Mouse (Mus musculus): Measurements from ENCODE around the gene Pla2g4e.
A peak's percentile ranks its signal among the peaks of the same experiment; 100 is the strongest.

The Pla2g4e gene

GRCm38 (mm10) chr2:120153586-120154360, 91.4 kb downstream of the Pla2g4e start:
- DNase-seq: no peak

GRCm38 (mm10) chr2:120150571-120150970, 94.6 kb downstream of the Pla2g4e start:
- no peak for DNase-seq

- no peak for DNase-seq
Measured at GRCm38 (mm10) chr2:120149634-120150033, 95.5 kb downstream of the Pla2g4e start.

- DNase-seq: no peak
Measured at GRCm38 (mm10) chr2:120147999-120148398, 97.1 kb downstream of the Pla2g4e start.

DNA sequence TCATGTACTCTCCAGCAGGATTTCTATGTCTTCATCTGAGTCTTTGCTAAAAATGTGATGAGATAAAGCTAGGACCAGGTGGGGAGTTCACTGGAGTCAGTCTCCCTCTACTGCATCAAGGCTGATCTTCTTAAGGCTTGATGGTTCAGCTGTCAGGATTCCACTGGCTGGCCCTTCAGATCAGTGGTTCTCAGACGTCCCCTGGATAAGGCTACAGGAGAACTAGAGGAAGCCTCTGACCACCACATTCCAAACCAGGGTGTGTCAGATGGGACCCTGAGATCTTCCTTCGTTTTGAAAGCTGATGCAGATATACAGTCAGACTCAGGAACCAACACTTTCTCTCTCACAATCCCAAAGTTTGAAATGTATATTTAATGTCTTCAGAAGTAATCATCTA, 97.8 kb downstream of the Pla2g4e start:
- DNase-seq: no peak

DNA sequence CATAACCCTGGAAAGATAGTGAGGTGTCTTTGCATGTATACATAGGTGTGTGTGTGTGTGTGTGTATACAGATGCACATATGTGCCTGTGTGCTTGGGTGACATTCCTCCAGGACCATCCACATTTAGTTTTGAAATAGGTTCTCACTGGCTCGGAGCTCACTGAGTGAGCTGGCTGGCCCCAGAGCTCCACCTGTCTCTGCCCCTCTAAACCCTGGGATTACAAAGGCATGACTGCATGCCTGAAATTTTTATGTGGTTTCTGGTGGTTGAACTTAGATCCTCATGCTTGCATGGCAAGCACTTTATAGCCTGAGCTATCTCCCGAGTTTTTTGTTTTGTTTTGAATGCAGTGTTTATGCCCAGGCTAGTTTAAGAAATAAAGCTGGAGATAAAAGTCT, 98.6 kb downstream of the Pla2g4e start:
- DNase-seq: no peak

GRCm38 (mm10) chr2:120144390-120144789, 100.7 kb downstream of the Pla2g4e start:
- no peak for DNase-seq

DNA sequence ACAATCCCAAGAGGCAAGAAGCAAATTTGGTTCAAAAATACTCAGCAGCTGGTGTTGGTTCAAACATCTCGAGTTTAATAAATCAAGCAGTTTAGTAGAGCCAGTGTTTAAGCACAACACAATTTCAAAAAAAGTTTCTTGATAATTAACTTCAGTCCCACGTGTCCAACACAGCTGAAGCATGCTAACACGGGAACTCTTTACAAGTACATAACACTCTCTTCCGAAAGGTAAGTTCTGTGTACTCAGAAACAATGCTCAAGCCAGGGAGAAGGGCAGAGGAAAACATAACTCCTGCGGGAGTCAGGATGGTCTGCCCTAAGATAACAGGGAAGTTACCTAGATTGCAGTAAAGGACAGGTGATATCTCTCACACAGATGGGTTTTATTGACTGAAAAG, 102.8 kb downstream of the Pla2g4e start:
- no peak for DNase-seq

GRCm38 (mm10) chr2:120141671-120142070, 103.5 kb downstream of the Pla2g4e start:
- DNase-seq: no peak

GRCm38 (mm10) chr2:120140326-120140725, 104.8 kb downstream of the Pla2g4e start:
- DNase-seq: no peak

DNA sequence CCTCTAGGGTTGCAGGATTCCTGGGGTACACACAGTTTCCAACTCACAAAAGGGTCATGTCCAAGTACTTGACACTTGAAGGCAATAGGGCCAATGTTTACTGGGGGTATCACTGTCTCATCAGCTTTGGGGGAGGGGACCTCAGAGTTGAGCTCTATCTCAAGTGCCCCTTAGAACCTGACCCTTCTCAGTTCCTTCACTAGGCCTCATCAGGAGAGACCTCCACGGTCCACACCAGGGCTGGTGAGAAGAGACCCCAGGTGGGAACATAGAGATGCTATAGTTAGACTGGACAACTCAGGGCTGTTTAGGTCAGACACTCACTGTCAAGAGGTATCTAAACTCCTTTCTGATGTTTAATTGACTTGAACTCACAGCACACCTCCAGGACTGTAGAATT, 106.0 kb downstream of the Pla2g4e start:
- DNase-seq: no peak

DNA sequence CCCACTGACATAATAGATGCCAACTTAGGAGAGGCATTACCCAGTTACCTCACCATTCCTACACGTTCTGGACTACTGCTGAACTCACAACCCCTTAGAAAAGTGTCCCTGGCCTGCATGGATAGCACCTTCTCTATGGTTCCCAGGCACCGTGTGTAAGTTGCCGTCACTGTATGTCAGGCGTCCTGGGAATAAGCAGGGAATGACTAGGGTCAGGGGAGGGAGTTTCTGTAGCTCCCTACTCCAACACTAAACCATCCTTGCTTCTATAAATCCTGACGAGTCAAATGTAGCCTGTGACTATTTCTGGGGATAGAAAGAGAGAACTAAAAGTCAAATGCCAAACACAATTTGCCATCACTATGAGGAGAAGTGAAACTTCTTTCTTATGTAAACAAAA, 107.9 kb downstream of the Pla2g4e start:
- no peak for DNase-seq

GRCm38 (mm10) chr2:120134453-120135075, 110.6 kb downstream of the Pla2g4e start:
- DNase-seq: no peak

- DNase-seq: no peak
Measured at GRCm38 (mm10) chr2:120131881-120132280, 113.3 kb downstream of the Pla2g4e start.

- no peak for DNase-seq
Measured at GRCm38 (mm10) chr2:120129252-120129908, 115.8 kb downstream of the Pla2g4e start.

GRCm38 (mm10) chr2:120128611-120129051, 116.5 kb downstream of the Pla2g4e start:
- peak; percentile 47 to 67 for DNase-seq

DNA sequence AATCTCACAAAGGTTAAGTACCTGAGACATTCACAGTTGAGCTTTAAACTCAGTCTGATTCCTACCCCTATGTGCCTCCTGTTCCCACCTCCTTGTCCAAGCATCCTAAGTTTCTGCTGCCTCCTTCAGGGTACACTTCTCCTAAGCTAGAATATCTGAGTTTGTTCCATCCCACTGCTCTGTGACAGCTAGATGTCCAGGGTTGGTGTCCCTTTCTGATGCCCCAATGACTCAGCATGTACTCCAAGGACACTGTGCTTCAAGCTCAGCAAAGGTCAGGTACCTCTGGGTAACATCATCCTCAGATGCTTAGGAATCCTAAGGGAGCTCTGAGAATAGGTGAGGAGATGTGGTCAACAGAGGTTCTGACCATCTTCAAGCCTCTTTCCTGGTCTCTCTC, 117.1 kb downstream of the Pla2g4e start:
- no peak for DNase-seq

DNA sequence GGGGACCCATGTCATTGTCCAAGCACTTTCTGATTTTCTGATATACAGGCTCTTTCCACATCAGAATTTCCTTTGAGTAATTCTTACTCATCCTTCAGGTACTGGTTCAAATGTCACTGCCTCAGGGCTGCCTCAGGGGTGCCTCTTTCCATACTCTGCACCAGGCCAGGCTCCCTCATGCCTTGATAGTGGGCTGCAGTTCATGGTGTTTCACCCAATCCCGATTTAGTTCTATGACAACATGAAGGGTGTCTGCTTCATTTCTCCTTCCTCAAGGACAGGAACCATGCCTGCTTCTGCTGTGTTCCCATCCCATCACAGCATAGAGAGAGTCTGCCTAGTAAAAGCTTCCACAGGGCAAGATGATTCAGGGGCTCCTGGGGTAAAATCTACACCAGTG, 118.2 kb downstream of the Pla2g4e start:
- DNase-seq: no peak

DNA sequence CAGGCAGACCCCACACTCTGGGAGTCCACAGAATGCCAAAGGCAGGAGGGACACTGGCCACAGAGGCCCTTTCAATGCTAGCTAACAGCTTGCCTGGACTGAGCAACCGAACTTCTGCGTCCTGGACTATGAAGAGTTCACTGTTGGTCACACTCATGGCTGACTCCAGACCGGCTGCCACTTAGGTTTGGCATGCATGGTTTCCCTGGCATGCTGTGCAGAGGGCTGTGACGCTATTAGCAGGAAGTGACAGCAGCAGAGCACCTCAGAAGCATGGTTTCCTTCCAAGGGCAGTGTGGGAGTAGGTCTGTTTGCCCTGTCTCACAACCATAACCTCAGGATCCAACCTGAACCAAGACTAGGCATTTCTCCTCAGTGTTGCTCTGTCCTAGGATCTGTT, 118.7 kb downstream of the Pla2g4e start:
- no peak for DNase-seq

- DNase-seq: no peak
Measured at GRCm38 (mm10) chr2:120125461-120125860, 119.7 kb downstream of the Pla2g4e start.

- no peak for DNase-seq
Measured at GRCm38 (mm10) chr2:120124946-120125345, 120.2 kb downstream of the Pla2g4e start.

- DNase-seq: no peak
Measured at GRCm38 (mm10) chr2:120124096-120124495, 121.0 kb downstream of the Pla2g4e start.

DNA sequence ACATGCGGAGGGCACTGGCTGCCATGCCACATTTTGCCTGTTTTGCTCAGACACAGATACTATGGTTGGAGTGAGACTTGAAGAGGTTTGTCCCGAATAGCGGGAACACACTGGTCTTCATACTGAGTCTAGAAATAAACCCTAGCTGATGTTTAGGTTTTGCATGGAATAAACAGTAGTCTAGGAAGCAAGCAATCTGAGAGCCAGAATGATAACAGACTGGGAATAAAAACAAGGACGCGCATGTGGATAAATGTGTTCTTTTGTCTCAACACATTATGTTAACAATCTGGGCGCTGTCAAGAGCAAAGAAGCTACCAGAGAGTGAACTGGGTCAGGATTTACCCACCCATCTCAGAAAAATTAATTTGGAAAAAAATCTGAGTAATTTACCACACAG, 122.2 kb downstream of the Pla2g4e start:
- DNase-seq: no peak

- DNase-seq: no peak
Measured at GRCm38 (mm10) chr2:120117346-120117745, 127.8 kb downstream of the Pla2g4e start.

Data from kidney, adult 8-10 months (tissue).